Comparison of ENCODE assay signal across 31 mouse cellular contexts in genomic region chr2:97080156-97080555, GRCm38 (mm10).
A peak's percentile ranks its signal among the peaks of the same experiment; 100 is the strongest.
DNase-seq lines count a peak whose midpoint lies in the region; ATAC-seq and TF ChIP-seq lines count a peak whose summit lies in the region.
"Had no signal": no experiment of that assay in that cellular context is flagged by ENCODE, and none has a peak within 500 bp of the region (broad histone marks: within the 10 kb centered on the region; RNA-seq: fewer than 3 reads in every experiment).

No protein-coding gene starts in this region.

- no peak overlapping the region for H3K9ac ChIP-seq in forebrain, embryonic 14.5 days (ENCODE audit: low read length)
- H3K9ac ChIP-seq in forebrain, embryonic 15.5 days (replicated peaks): no peak overlapping the region
- H3K9ac ChIP-seq in kidney, embryonic 14.5 days (ENCODE audit: low read depth, low read length): no peak overlapping the region
- H3K9ac ChIP-seq: embryonic facial prominence, embryonic 15.5 days; forebrain, embryonic 13.5 days; hindbrain, embryonic 15.5 days; kidney, embryonic 15.5 days; limb, embryonic 12.5 days; liver, embryonic 12.5 days; liver, postnatal 0 days had no signal

- H3K9me3 ChIP-seq in forebrain, embryonic 14.5 days (replicated peaks; ENCODE audit: control insufficient read depth, low read length): no peaks in the 10 kb centered on the region
- no peaks in the 10 kb centered on the region for H3K9me3 ChIP-seq in forebrain, embryonic 15.5 days
- no peaks in the 10 kb centered on the region for H3K9me3 ChIP-seq in kidney, embryonic 14.5 days (ENCODE audit: control insufficient read depth, low read length)
- H3K9me3 ChIP-seq: embryonic facial prominence, embryonic 15.5 days; forebrain, embryonic 13.5 days; G1E; hindbrain, embryonic 15.5 days; kidney, embryonic 15.5 days; limb, embryonic 12.5 days; liver, embryonic 12.5 days had no signal

- WGBS in cerebellum, adult 2 months: 73% methylated on average over 1 of the region's 1 CpGs
- 4% methylated on average over 1 of the region's 1 CpGs for WGBS in forebrain, embryonic 14.5 days
- WGBS in forebrain, embryonic 15.5 days: 5% methylated on average over 1 of the region's 1 CpGs
- WGBS in kidney, embryonic 14.5 days: 62% methylated on average over 1 of the region's 1 CpGs

- TF ChIP-seq POLR2A in cerebellum, adult 2 months (IDR thresholded peaks at IDR 0.05; ENCODE audit: borderline replicate concordance, insufficient read depth, low read length): no peak

- H3K27ac ChIP-seq in cerebellum, adult 2 months (ENCODE audit: insufficient read depth, low read length): no peak overlapping the region
- H3K27ac ChIP-seq in forebrain, embryonic 14.5 days (ENCODE audit: low read depth, low read length): no peak overlapping the region
- no peak overlapping the region for H3K27ac ChIP-seq in forebrain, embryonic 15.5 days (replicated peaks)
- no peak overlapping the region for H3K27ac ChIP-seq in kidney, embryonic 14.5 days (ENCODE audit: low read depth, low read length)
- H3K27ac ChIP-seq: embryonic facial prominence, embryonic 15.5 days; forebrain, embryonic 13.5 days; gastrocnemius, adult 2 months; hindbrain, embryonic 15.5 days; kidney, embryonic 15.5 days; layer of hippocampus, adult 2 months; left cerebral cortex, adult 2 months; limb, embryonic 12.5 days; liver, embryonic 12.5 days; macrophage had no signal

- H3K27me3 ChIP-seq in cerebellum, adult 2 months (ENCODE audit: control insufficient read depth, insufficient read depth, low read length): no peaks in the 10 kb centered on the region
- no peaks in the 10 kb centered on the region for H3K27me3 ChIP-seq in forebrain, embryonic 14.5 days (replicated peaks; ENCODE audit: control insufficient read depth, insufficient read depth, low read length)
- no peaks in the 10 kb centered on the region for H3K27me3 ChIP-seq in forebrain, embryonic 15.5 days
- H3K27me3 ChIP-seq in kidney, embryonic 14.5 days (ENCODE audit: control insufficient read depth, insufficient read depth, low read length): no peaks in the 10 kb centered on the region
- H3K27me3 ChIP-seq: embryonic facial prominence, embryonic 15.5 days; forebrain, embryonic 13.5 days; hindbrain, embryonic 15.5 days; kidney, embryonic 15.5 days; limb, embryonic 12.5 days; liver, embryonic 12.5 days; Patski had no signal

- H3K36me3 ChIP-seq in forebrain, embryonic 14.5 days (ENCODE audit: control insufficient read depth, insufficient read depth, low read length): no peaks in the 10 kb centered on the region
- no peaks in the 10 kb centered on the region for H3K36me3 ChIP-seq in forebrain, embryonic 15.5 days
- H3K36me3 ChIP-seq in kidney, embryonic 14.5 days (ENCODE audit: control insufficient read depth, insufficient read depth, low read length): no peaks in the 10 kb centered on the region
- H3K36me3 ChIP-seq: embryonic facial prominence, embryonic 15.5 days; G1E; hindbrain, embryonic 15.5 days; kidney, embryonic 15.5 days; limb, embryonic 12.5 days; liver, embryonic 12.5 days had no signal

- peak; percentile 3 to 4 for DNase-seq in cerebellum, postnatal 10 days
- no peak for DNase-seq in cerebellum, adult 2 months
- DNase-seq in forebrain, embryonic 14.5 days (ENCODE audit: low spot score): peak; percentile 19
- DNase-seq in 3T3-L1 (ENCODE audit: low read depth, low spot score): peak; percentile 9
- DNase-seq in retina, postnatal 1 day: peak; percentile 94
- DNase-seq: adrenal gland, postnatal 14 days; cerebellum, adult 11-12 months; gastrocnemius, adult 2 months; gastrocnemius, postnatal 36 days; heart, adult 18-20 months; heart, postnatal 4 days; kidney, adult 11 months; kidney, postnatal 36 days; liver, postnatal 0 days; lung, postnatal 10 days had no signal

- H3K4me3 ChIP-seq in cerebellum, adult 2 months (replicated peaks; ENCODE audit: insufficient read depth, low read depth, low read length): no peak overlapping the region
- H3K4me3 ChIP-seq in forebrain, embryonic 14.5 days (ENCODE audit: low read depth, low read length): no peak overlapping the region
- no peak overlapping the region for H3K4me3 ChIP-seq in forebrain, embryonic 15.5 days
- no peak overlapping the region for H3K4me3 ChIP-seq in kidney, embryonic 14.5 days (ENCODE audit: low read length)
- H3K4me3 ChIP-seq: embryonic facial prominence, embryonic 15.5 days; forebrain, embryonic 13.5 days; gastrocnemius, adult 2 months; hindbrain, embryonic 15.5 days; kidney, embryonic 15.5 days; layer of hippocampus, adult 2 months; left cerebral cortex, adult 2 months; limb, embryonic 12.5 days; liver, embryonic 12.5 days had no signal

- H3K4me1 ChIP-seq in cerebellum, adult 2 months (ENCODE audit: control insufficient read depth, insufficient read depth, low read length): no peaks in the 10 kb centered on the region
- H3K4me1 ChIP-seq in forebrain, embryonic 14.5 days (ENCODE audit: control insufficient read depth, insufficient read depth, low read length): no peaks in the 10 kb centered on the region
- no peaks in the 10 kb centered on the region for H3K4me1 ChIP-seq in forebrain, embryonic 15.5 days
- no peaks in the 10 kb centered on the region for H3K4me1 ChIP-seq in kidney, embryonic 14.5 days (ENCODE audit: control insufficient read depth, insufficient read depth, low read length)
- H3K4me1 ChIP-seq: embryonic facial prominence, embryonic 15.5 days; hindbrain, embryonic 15.5 days; kidney, embryonic 15.5 days; limb, embryonic 12.5 days; liver, embryonic 12.5 days had no signal

- H3K4me2 ChIP-seq in forebrain, embryonic 14.5 days (ENCODE audit: low read length): no peak overlapping the region
- H3K4me2 ChIP-seq in forebrain, embryonic 15.5 days (replicated peaks): no peak overlapping the region
- H3K4me2 ChIP-seq in kidney, embryonic 14.5 days (replicated peaks; ENCODE audit: low read depth, low read length): no peak overlapping the region
- H3K4me2 ChIP-seq: embryonic facial prominence, embryonic 15.5 days; forebrain, embryonic 13.5 days; heart, embryonic 11.5 days; hindbrain, embryonic 15.5 days; kidney, embryonic 15.5 days; limb, embryonic 12.5 days; liver, embryonic 12.5 days had no signal

- no peak for TF ChIP-seq CTCF in cerebellum, adult 2 months (IDR thresholded peaks at IDR 0.05; ENCODE audit: borderline replicate concordance, insufficient read depth, low read depth, low read length)

- no peak for ATAC-seq in forebrain, embryonic 14.5 days
- no peak for ATAC-seq in forebrain, embryonic 15.5 days (replicated peaks)
- no peak for ATAC-seq in kidney, embryonic 14.5 days (ENCODE audit: low FRiP score, low TSS enrichment)
- ATAC-seq: forebrain, embryonic 13.5 days; inflammation-experienced regulatory T-cells, adult 6 months; liver, embryonic 12.5 days; liver, postnatal 0 days; midbrain, embryonic 16.5 days; Patski had no signal

Comparison
In these comparisons a context has a peak if more than half of its experiments do, and no peak if none do; other contexts are left out.
1. DNase-seq: peak in cerebellum, postnatal 10 days (2 of 2), forebrain, embryonic 14.5 days (single experiment), 3T3-L1 (single experiment) and retina, postnatal 1 day (single experiment); none in cerebellum, adult 2 months (0 of 2).